Mouse (Mus musculus) CH12.LX (cell line): ENCODE results near the gene Fam133b.

Experiments used
- CTCF ChIP-seq, 2 experiments: IDR thresholded peaks in 1 of 2; conservative IDR thresholded peaks in 1 of 2; 2 replicates each; pipeline ENCODE4 v1.5.1; 2011 to 2012; ENCODE audit warnings: low read depth in 2 of 2, low read length in 2 of 2, improper control_type of control experiment in 1 of 2, inconsistent platforms in 1 of 2, mild to moderate bottlenecking in 1 of 2, moderate library complexity in 1 of 2
- ELF1 ChIP-seq: IDR thresholded peaks from 2 replicates; pipeline ENCODE4 v1.6.1; 2014; ENCODE audit warnings: low read depth, mild to moderate bottlenecking, inconsistent platforms, low read length, improper control_type of control experiment
- GABPA ChIP-seq: IDR thresholded peaks from 2 replicates; pipeline ENCODE4 v1.6.1; 2012; ENCODE audit warnings: low read depth, low read length, improper control_type of control experiment, inconsistent platforms; ENCODE audit not compliant: insufficient replicate concordance
- RAD21 ChIP-seq: IDR thresholded peaks from 2 replicates; pipeline ENCODE4 v1.6.1; 2011; ENCODE audit warnings: low read depth, mild to moderate bottlenecking, low read length, improper control_type of control experiment, moderate library complexity
- USF1 ChIP-seq: IDR thresholded peaks from 2 replicates; pipeline ENCODE4 v1.6.1; 2014; ENCODE audit warnings: low read depth, mild to moderate bottlenecking, inconsistent platforms, low read length, improper control_type of control experiment

- TF ChIP-seq CTCF (conservative IDR thresholded peaks at IDR 0.05 in 1 of 2, IDR thresholded peaks at IDR 0.05 in 1 of 2; ENCODE audit: low read depth in 2 of 2, low read length in 2 of 2) (no peak), RAD21 (no peak), USF1 (no peak), GABPA (no peak), ELF1 (no peak)
Observed at GRCm38 (mm10) chr5:3503836-3504323, 39.8 kb upstream of the Fam133b start.
